Mouse (Mus musculus) liver, postnatal 0 days (tissue): ENCODE results near the gene Bbs2. TPM values are rescaled to one million over a fixed set of nuclear protein-coding genes. Genes with fewer than 3 reads are reported as not detected.

Experiments
- ATAC-seq: fragments of 200-750 bp; cut with Nextera tagmentation; 2 replicates; pipeline ENCODE4 v1.8.0; 2017; ENCODE audit warnings: mild to moderate bottlenecking, moderate library complexity
- DNase-seq: peaks from one replicate; pipeline ENCODE4 v3.0.0-alpha.2; 2016
- H3K27ac ChIP-seq: fragments of 300-500 bp; sonication (generic); 2 replicates; pipeline ENCODE4 v1.5.1; 2014; ENCODE audit warnings: antibody characterized with exemption, moderate library complexity, mild to moderate bottlenecking, low read depth
- H3K27me3 ChIP-seq: fragments of 300-500 bp; sonication (generic); 2 replicates; pipeline ENCODE4 v1.6.1; 2014; ENCODE audit warnings: low read length, control low read depth, mixed read lengths; ENCODE audit not compliant: insufficient read depth
- H3K36me3 ChIP-seq: fragments of 300-500 bp; sonication (generic); replicated peaks from 2 replicates; pipeline ENCODE4 v1.6.1; 2014; ENCODE audit warnings: mild to moderate bottlenecking, control low read depth, low read length, moderate library complexity, mixed read lengths; ENCODE audit not compliant: insufficient read depth
- H3K4me1 ChIP-seq: fragments of 300-500 bp; sonication (generic); 2 replicates; pipeline ENCODE4 v1.6.1; 2014; ENCODE audit warnings: antibody characterized with exemption, mild to moderate bottlenecking, control low read depth; ENCODE audit not compliant: insufficient read depth
- H3K4me2 ChIP-seq: fragments of 300-500 bp; sonication (generic); 2 replicates; pipeline ENCODE4 v1.6.1; 2014; ENCODE audit warnings: low read depth, mild to moderate bottlenecking, low read length, moderate library complexity, mixed read lengths
- H3K4me3 ChIP-seq: fragments of 300-500 bp; sonication (generic); 2 replicates; pipeline ENCODE4 v1.5.1; 2014; ENCODE audit warnings: low read depth, low read length
- H3K9ac ChIP-seq: fragments of 300-500 bp; sonication (generic); replicated peaks from 2 replicates; pipeline ENCODE4 v1.6.1; 2014; ENCODE audit warnings: mild to moderate bottlenecking, moderate library complexity
- H3K9me3 ChIP-seq: fragments of 300-500 bp; sonication (generic); 2 replicates; pipeline ENCODE4 v1.6.1; 2016; ENCODE audit warnings: mild to moderate bottlenecking, control low read depth, low read length, mixed read lengths
- CTCF ChIP-seq: sonication (generic); IDR thresholded peaks from 2 replicates; pipeline ENCODE4 v1.5.1; 2016; ENCODE audit warnings: antibody characterized with exemption, low read depth
- EP300 ChIP-seq: IDR thresholded peaks from 2 replicates; pipeline ENCODE4 v1.6.1; 2016; ENCODE audit warnings: antibody characterized with exemption, low read depth, mild to moderate bottlenecking
- whole genome bisulfite sequencing: fragments of 180-500 bp; shearing (Covaris S2); extraction: QIAGEN DNeasy Blood & Tissue Kit; methylation state at CpG from one replicate; pipeline ENCODE4 v1.1.7; 2014; ENCODE audit not compliant: insufficient replicate concordance; 5-methylcytosine and 5-hydroxymethylcytosine counted together
- polyA plus RNA-seq: library from polyadenylated mRNA; unstranded; fragments of >200 nt; fragmentation: Nextera tagmentation; extraction: Ambion mirVana; gene quantifications from 2 replicates; pipeline ENCODE4 v1.2.1, GENCODE M21; 2015

Bbs2 gene
- polyA plus RNA-seq, 1 experiment from 2014 or later: 1.8 TPM

- no peak for ATAC-seq
- TF ChIP-seq EP300 (no peak), CTCF (no peak)
- Histone ChIP-seq H3K9me3 (no peaks in the 10 kb centered on the region), H3K9ac (no peak overlapping the region), H3K36me3 (no peaks in the 10 kb centered on the region), H3K4me2 (no peak overlapping the region), H3K27me3 (0 out of 2 replicates have a peak, but pooled peaks cover 2% of the 10 kb centered on the region), H3K4me3 (no peak overlapping the region), H3K27ac (no peak overlapping the region), H3K4me1 (no peaks in the 10 kb centered on the region)
- DNase-seq: no peak
- 47% methylated on average over 5 of the region's 5 CpGs for whole genome bisulfite sequencing
Observed at GRCm38 (mm10) chr8:94132096-94132495, 33.4 kb upstream of the Bbs2 start.

DNA sequence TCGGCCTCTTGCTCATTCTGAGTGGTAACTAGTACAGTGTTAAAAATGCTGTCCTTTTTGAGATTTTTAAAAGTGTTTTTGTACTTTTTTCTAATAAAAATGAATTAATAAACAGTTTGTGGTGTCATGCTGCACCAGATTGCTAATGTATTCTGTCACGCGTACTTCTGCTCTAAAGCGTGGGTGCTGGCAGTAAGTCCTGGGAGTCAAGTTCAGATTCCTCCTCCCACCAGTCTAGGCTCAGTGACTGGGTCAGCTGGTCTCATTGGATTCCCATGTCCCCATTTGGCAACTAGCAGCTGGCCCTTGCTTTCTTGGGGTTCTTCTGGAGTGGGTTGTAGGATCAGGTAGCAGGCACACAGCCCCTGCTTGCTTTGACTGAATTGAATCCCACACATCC, 31.4 kb upstream of the Bbs2 start:
- Histone ChIP-seq H3K9ac (no peak overlapping the region), H3K4me3 (no peak overlapping the region), H3K36me3 (no peaks in the 10 kb centered on the region), H3K27ac (no peak overlapping the region), H3K4me1 (no peaks in the 10 kb centered on the region), H3K4me2 (no peak overlapping the region), H3K9me3 (no peaks in the 10 kb centered on the region), H3K27me3 (0 out of 2 replicates have a peak, but pooled peaks cover 2% of the 10 kb centered on the region)
- DNase-seq: no peak
- TF ChIP-seq EP300 (no peak), CTCF (no peak)
- 83% methylated on average over 4 of the region's 4 CpGs for WGBS
- no peak for ATAC-seq

- no peaks in the 10 kb centered on the region for H3K4me1 ChIP-seq
- ATAC-seq: no peak
- no peaks in the 10 kb centered on the region for H3K36me3 ChIP-seq
- 80% methylated on average over 6 of the region's 6 CpGs for WGBS
- no peaks in the 10 kb centered on the region for H3K9me3 ChIP-seq
- no peak overlapping the region for H3K4me2 ChIP-seq
- H3K9ac ChIP-seq: no peak overlapping the region
- DNase-seq: no peak
- TF ChIP-seq EP300 (no peak), CTCF (no peak)
- no peak overlapping the region for H3K27ac ChIP-seq
- 0 out of 2 replicates have a peak, but pooled peaks cover 2% of the 10 kb centered on the region for H3K27me3 ChIP-seq
- no peak overlapping the region for H3K4me3 ChIP-seq
Observed at GRCm38 (mm10) chr8:94129133-94129789, 30.5 kb upstream of the Bbs2 start.

- Histone ChIP-seq H3K4me3 (no peak overlapping the region), H3K27me3 (0 out of 2 replicates have a peak, but pooled peaks cover 2% of the 10 kb centered on the region), H3K4me1 (no peaks in the 10 kb centered on the region), H3K4me2 (no peak overlapping the region), H3K9ac (no peak overlapping the region), H3K9me3 (no peaks in the 10 kb centered on the region), H3K27ac (no peak overlapping the region), H3K36me3 (no peaks in the 10 kb centered on the region)
- TF ChIP-seq CTCF (no peak), EP300 (no peak)
- WGBS: 71% methylated on average over 6 of the region's 6 CpGs
- ATAC-seq (no peak), DNase-seq (no peak)
Observed at GRCm38 (mm10) chr8:94127711-94128110, 29.0 kb upstream of the Bbs2 start.

GRCm38 (mm10) chr8:94122711-94123468, 24.2 kb upstream of the Bbs2 start:
- ATAC-seq (no peak), DNase-seq (no peak)
- Histone ChIP-seq H3K4me1 (peaks cover 8% of the 10 kb centered on the region; the same call in 1 of the 2 replicates), H3K4me2 (no peak overlapping the region), H3K27ac (no peak overlapping the region), H3K36me3 (no peaks in the 10 kb centered on the region), H3K27me3 (no peaks in the 10 kb centered on the region), H3K9ac (no peak overlapping the region), H3K4me3 (no peak overlapping the region), H3K9me3 (no peaks in the 10 kb centered on the region)
- TF ChIP-seq EP300: no peak
- no peak for TF ChIP-seq CTCF
- WGBS: 47% methylated on average over 8 of the region's 8 CpGs

DNA sequence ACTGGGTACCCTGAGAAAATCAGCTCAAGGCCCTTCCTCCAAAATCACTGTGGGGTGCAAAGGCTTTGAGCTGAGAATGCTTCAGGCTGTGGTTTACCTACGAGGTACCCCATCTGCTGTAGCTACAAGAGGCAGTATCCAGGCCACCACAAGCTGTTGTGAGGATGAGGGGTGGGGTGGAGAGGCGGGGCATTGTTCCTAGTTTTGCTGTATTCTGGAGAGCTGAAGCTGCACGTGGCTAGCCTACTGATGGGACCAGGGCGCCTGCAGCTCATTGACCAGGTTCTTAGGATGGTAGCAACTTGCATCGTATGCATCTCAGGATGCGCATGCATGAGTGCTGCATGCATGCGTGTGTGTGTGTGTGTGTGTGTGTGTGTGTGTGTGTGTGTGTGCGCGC, 22.9 kb upstream of the Bbs2 start:
- Histone ChIP-seq H3K27me3 (no peaks in the 10 kb centered on the region), H3K4me2 (no peak overlapping the region), H3K27ac (no peak overlapping the region), H3K4me1 (peaks cover 8% of the 10 kb centered on the region; the same call in 1 of the 2 replicates), H3K9ac (no peak overlapping the region), H3K36me3 (no peaks in the 10 kb centered on the region), H3K4me3 (no peak overlapping the region), H3K9me3 (no peaks in the 10 kb centered on the region)
- 83% methylated on average over 9 of the region's 9 CpGs for WGBS
- ATAC-seq (no peak), DNase-seq (no peak)
- no peak for TF ChIP-seq CTCF
- TF ChIP-seq EP300: no peak
